Mouse (Mus musculus): ENCODE measurements around the gene Olfr910. TPM values are rescaled to one million over a fixed set of nuclear protein-coding genes. Genes with fewer than 3 reads are reported as not detected.

Gene Olfr910
- polyA plus RNA-seq (2014; fragmentation: Nextera tagmentation; extraction: Ambion mirVana) = not detected in 2 replicates

DNA sequence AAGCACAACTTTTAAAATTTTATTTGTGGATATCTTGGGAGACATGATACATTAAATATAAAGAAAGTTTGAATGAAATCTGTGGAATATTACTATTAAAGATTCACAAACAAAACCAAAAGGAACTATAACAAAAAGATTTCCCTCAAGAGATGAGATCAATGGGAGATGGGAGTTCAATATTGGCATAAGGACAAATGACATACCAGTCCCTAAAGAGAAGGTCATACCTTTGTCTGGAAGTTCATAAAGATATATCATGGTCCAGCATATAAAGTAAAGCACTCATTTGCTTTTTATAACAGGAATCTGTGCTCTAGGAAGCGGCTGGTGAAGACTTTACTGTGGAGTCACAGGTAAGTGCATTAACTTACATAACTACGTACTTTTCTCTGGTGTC lies at the start of gene Olfr910:
TSS of gene Olfr910 (plus strand) at position 301 of the 400 bp plus-strand sequence.
- H3K27ac ChIP-seq (ENCODE audit: low read depth, low read length) = no peak within 1 kb of the TSS
- 96% methylated on average over 2 of the region's 2 CpGs for WGBS

DNA sequence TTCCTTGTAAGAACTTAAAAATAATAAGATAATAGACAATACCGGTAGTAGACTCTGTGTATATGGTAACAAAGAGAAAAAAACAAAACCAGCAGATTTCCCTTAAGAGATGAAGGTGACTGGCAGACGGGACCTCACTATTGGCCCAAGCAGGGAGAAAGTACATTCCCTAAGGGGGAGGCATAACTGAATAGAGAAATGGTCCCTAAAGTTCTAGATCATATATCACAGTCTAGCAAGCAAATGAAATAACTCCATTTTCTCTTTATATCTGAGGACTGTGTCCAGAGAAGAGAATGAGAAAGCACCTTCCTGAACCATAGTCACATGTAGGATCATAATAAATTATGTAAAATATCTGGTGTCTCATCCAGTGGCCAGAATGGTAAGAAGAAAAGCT lies 42.1 kb upstream of the Olfr910 start, which contains the start of gene Olfr907:
TSS of gene Olfr907 (plus strand) at position 301 of the 400 bp plus-strand sequence.
- H3K27ac ChIP-seq (ENCODE audit: low read depth, low read length) = no peak within 1 kb of the TSS
- H3K4me1 ChIP-seq (ENCODE audit: control insufficient read depth, insufficient read depth, low read length) = no peaks in the 10 kb centered on the region
- WGBS = 83% methylated on average over 2 of the region's 2 CpGs
- H3K4me3 ChIP-seq (ENCODE audit: low read depth, low read length) = no peak within 1 kb of the TSS
- no peaks in the 10 kb centered on the region for H3K36me3 ChIP-seq (ENCODE audit: control insufficient read depth, insufficient read depth, low read length)
- H3K4me2 ChIP-seq (ENCODE audit: low read depth, low read length) = no peak within 1 kb of the TSS
- H3K9ac ChIP-seq (replicated peaks; ENCODE audit: low read depth, low read length) = no peak within 1 kb of the TSS
- H3K9me3 ChIP-seq (ENCODE audit: control insufficient read depth, low read length) = no peaks in the 10 kb centered on the region
- H3K27me3 ChIP-seq (ENCODE audit: control insufficient read depth, insufficient read depth, low read length) = no peaks in the 10 kb centered on the region
- ATAC-seq (ENCODE audit: low read depth) = no peak

More for the DNA sequence above, at the start of gene Olfr910:
- Histone ChIP-seq H3K4me2 (ENCODE audit: low read depth, low read length) (no peak within 1 kb of the TSS), H3K4me1 (ENCODE audit: control insufficient read depth, insufficient read depth, low read length) (no peaks in the 10 kb centered on the region), H3K9ac (replicated peaks; ENCODE audit: low read depth, low read length) (no peak within 1 kb of the TSS), H3K36me3 (ENCODE audit: control insufficient read depth, insufficient read depth, low read length) (no peaks in the 10 kb centered on the region), H3K9me3 (ENCODE audit: control insufficient read depth, low read length) (no peaks in the 10 kb centered on the region), H3K27me3 (ENCODE audit: control insufficient read depth, insufficient read depth, low read length) (no peaks in the 10 kb centered on the region), H3K4me3 (ENCODE audit: low read depth, low read length) (no peak within 1 kb of the TSS)
- ATAC-seq (ENCODE audit: low read depth) = no peak

DNA sequence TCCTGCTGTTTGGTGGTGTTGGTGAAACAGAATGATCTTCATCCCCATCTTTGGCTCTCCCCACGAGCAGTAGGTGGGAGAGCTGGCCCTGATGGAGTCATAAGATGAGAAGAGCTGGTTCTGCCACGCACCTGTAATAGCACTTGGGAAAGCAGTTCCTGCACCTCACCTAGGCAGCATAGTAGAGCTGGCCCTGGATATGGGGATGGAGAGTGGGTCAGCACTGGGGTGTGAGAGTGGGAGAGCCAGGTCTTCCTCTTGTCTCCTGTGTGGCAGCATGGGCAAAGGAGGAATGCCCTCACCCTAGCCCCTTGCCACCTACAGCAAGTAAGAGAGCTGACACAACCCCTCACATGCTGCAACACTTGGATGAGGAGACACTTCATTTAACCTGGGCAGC lies 25.3 kb upstream of the Olfr910 start:
- H3K4me1 ChIP-seq (ENCODE audit: control insufficient read depth, insufficient read depth, low read length) = no peaks in the 10 kb centered on the region
- H3K4me3 ChIP-seq (ENCODE audit: low read depth, low read length) = no peak overlapping the region
- no peaks in the 10 kb centered on the region for H3K36me3 ChIP-seq (ENCODE audit: control insufficient read depth, insufficient read depth, low read length)
- no peaks in the 10 kb centered on the region for H3K9me3 ChIP-seq (ENCODE audit: control insufficient read depth, low read length)
- 77% methylated on average over 2 of the region's 2 CpGs for WGBS
- no peak for ATAC-seq (ENCODE audit: low read depth)
- no peak overlapping the region for H3K27ac ChIP-seq (ENCODE audit: low read depth, low read length)
- no peaks in the 10 kb centered on the region for H3K27me3 ChIP-seq (ENCODE audit: control insufficient read depth, insufficient read depth, low read length)
- H3K4me2 ChIP-seq (ENCODE audit: low read depth, low read length) = no peak overlapping the region
- no peak overlapping the region for H3K9ac ChIP-seq (replicated peaks; ENCODE audit: low read depth, low read length)

DNA sequence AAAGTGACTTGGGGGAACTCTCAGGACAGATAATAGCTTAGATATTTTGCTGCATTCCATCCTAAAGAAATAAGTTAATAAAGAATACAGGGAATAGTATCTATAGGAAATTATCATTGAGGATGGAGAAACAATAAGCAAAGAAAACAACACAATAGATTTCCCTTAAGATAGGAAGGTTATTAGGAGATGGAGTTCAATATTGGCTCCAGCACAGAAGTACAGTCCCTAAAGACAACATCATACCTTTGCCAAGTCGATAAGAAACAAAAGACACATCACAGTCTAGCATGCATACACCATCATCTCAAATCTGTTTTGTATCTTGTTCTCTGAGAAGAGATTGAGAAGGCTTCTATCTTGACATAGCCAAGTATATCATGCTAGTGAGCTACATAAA lies 16.4 kb upstream of the Olfr910 start, which contains the start of gene Olfr911-ps1:
TSS of gene Olfr911-ps1 (plus strand) at position 301 of the 400 bp plus-strand sequence.
- H3K27ac ChIP-seq (ENCODE audit: low read depth, low read length) = no peak within 1 kb of the TSS
- no peaks in the 10 kb centered on the region for H3K4me1 ChIP-seq (ENCODE audit: control insufficient read depth, insufficient read depth, low read length)
- WGBS = 85% methylated on average over 1 of the region's 1 CpGs
- no peak within 1 kb of the TSS for H3K4me2 ChIP-seq (ENCODE audit: low read depth, low read length)
- no peaks in the 10 kb centered on the region for H3K36me3 ChIP-seq (ENCODE audit: control insufficient read depth, insufficient read depth, low read length)
- no peak within 1 kb of the TSS for H3K4me3 ChIP-seq (ENCODE audit: low read depth, low read length)
- no peaks in the 10 kb centered on the region for H3K27me3 ChIP-seq (ENCODE audit: control insufficient read depth, insufficient read depth, low read length)
- no peak for ATAC-seq (ENCODE audit: low read depth)
- H3K9me3 ChIP-seq (ENCODE audit: control insufficient read depth, low read length) = no peaks in the 10 kb centered on the region
- no peak within 1 kb of the TSS for H3K9ac ChIP-seq (replicated peaks; ENCODE audit: low read depth, low read length)

DNA sequence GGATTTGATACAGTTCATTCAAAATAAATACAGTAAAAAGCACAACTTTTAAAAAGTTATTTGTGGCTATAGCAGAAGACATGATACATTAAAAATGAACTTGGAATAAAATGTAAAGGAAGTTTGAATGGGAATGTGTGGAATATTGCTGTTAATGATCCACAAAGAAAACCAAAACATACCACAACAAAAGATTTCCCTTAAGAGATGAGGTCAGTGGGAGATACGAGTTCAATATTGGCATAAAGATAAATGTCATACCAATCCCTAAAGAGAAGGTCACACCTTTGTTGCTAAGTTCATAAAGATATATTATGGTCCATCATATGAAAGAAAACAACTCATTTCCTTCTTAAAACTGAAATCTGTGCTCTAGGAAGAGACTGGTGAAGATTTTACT lies 42.2 kb downstream of the Olfr910 start, which contains the start of gene Olfr912:
TSS of gene Olfr912 (plus strand) at position 301 of the 400 bp plus-strand sequence.
- no peaks in the 10 kb centered on the region for H3K4me1 ChIP-seq (ENCODE audit: control insufficient read depth, insufficient read depth, low read length)
- no peak within 1 kb of the TSS for H3K4me3 ChIP-seq (ENCODE audit: low read depth, low read length)
- no peak within 1 kb of the TSS for H3K9ac ChIP-seq (replicated peaks; ENCODE audit: low read depth, low read length)
- H3K36me3 ChIP-seq (ENCODE audit: control insufficient read depth, insufficient read depth, low read length) = no peaks in the 10 kb centered on the region
- WGBS = 84% methylated on average over 1 of the region's 1 CpGs
- no peak for ATAC-seq (ENCODE audit: low read depth)
- H3K27ac ChIP-seq (ENCODE audit: low read depth, low read length) = no peak within 1 kb of the TSS
- H3K4me2 ChIP-seq (ENCODE audit: low read depth, low read length) = no peak within 1 kb of the TSS
- H3K27me3 ChIP-seq (ENCODE audit: control insufficient read depth, insufficient read depth, low read length) = no peaks in the 10 kb centered on the region
- no peaks in the 10 kb centered on the region for H3K9me3 ChIP-seq (ENCODE audit: control insufficient read depth, low read length)

Other genes starting within 250 kb of the Olfr910 start
- gene Olfr896-ps1, start 246.7 kb upstream of the Olfr910 start, polyA plus RNA-seq (2014; fragmentation: Nextera tagmentation; extraction: Ambion mirVana) = not detected in 2 replicates
- not detected in 2 replicates for gene Olfr25, start 208.8 kb upstream of the Olfr910 start, polyA plus RNA-seq (2014; fragmentation: Nextera tagmentation; extraction: Ambion mirVana)
- not detected in 2 replicates for gene Olfr898, start 189.4 kb upstream of the Olfr910 start, polyA plus RNA-seq (2014; fragmentation: Nextera tagmentation; extraction: Ambion mirVana)
- gene Olfr250, start 171.0 kb upstream of the Olfr910 start, polyA plus RNA-seq (2014; fragmentation: Nextera tagmentation; extraction: Ambion mirVana) = not detected in 2 replicates
- gene Olfr251, start 160.8 kb upstream of the Olfr910 start, polyA plus RNA-seq (2014; fragmentation: Nextera tagmentation; extraction: Ambion mirVana) = not detected in 2 replicates
- gene Olfr147, start 136.2 kb upstream of the Olfr910 start, polyA plus RNA-seq (2014; fragmentation: Nextera tagmentation; extraction: Ambion mirVana) = not detected in 2 replicates
- gene Olfr901, start 108.4 kb upstream of the Olfr910 start, polyA plus RNA-seq (2014; fragmentation: Nextera tagmentation; extraction: Ambion mirVana) = not detected in 2 replicates
- not detected in 2 replicates for gene Olfr902, start 90.2 kb upstream of the Olfr910 start, polyA plus RNA-seq (2014; fragmentation: Nextera tagmentation; extraction: Ambion mirVana)
- not detected in 2 replicates for gene Olfr904, start 74.7 kb upstream of the Olfr910 start, polyA plus RNA-seq (2014; fragmentation: Nextera tagmentation; extraction: Ambion mirVana)
- gene Olfr905, start 66.7 kb upstream of the Olfr910 start, polyA plus RNA-seq (2014; fragmentation: Nextera tagmentation; extraction: Ambion mirVana) = not detected in 2 replicates
- gene Olfr906, start 50.8 kb upstream of the Olfr910 start, polyA plus RNA-seq (2014; fragmentation: Nextera tagmentation; extraction: Ambion mirVana) = not detected in 2 replicates
- gene Olfr907, start 42.0 kb upstream of the Olfr910 start, polyA plus RNA-seq (2014; fragmentation: Nextera tagmentation; extraction: Ambion mirVana) = not detected in 2 replicates
- not detected in 2 replicates for gene Olfr911-ps1, start 16.3 kb upstream of the Olfr910 start, polyA plus RNA-seq (2014; fragmentation: Nextera tagmentation; extraction: Ambion mirVana)
- gene Olfr912, start 42.3 kb downstream of the Olfr910 start, polyA plus RNA-seq (2014; fragmentation: Nextera tagmentation; extraction: Ambion mirVana) = not detected in 2 replicates
- not detected in 2 replicates for gene Olfr913, start 54.9 kb downstream of the Olfr910 start, polyA plus RNA-seq (2014; fragmentation: Nextera tagmentation; extraction: Ambion mirVana)
- gene Olfr914, start 67.3 kb downstream of the Olfr910 start, polyA plus RNA-seq (2014; fragmentation: Nextera tagmentation; extraction: Ambion mirVana) = not detected in 2 replicates
- not detected in 2 replicates for gene Olfr916, start 122.0 kb downstream of the Olfr910 start, polyA plus RNA-seq (2014; fragmentation: Nextera tagmentation; extraction: Ambion mirVana)
- not detected in 2 replicates for gene Olfr917, start 128.0 kb downstream of the Olfr910 start, polyA plus RNA-seq (2014; fragmentation: Nextera tagmentation; extraction: Ambion mirVana)
- gene Olfr918, start 136.8 kb downstream of the Olfr910 start, polyA plus RNA-seq (2014; fragmentation: Nextera tagmentation; extraction: Ambion mirVana) = not detected in 2 replicates
- gene Olfr919, start 165.8 kb downstream of the Olfr910 start, polyA plus RNA-seq (2014; fragmentation: Nextera tagmentation; extraction: Ambion mirVana) = not detected in 2 replicates
- gene Vwa5a, start 180.4 kb downstream of the Olfr910 start, polyA plus RNA-seq (2014; fragmentation: Nextera tagmentation; extraction: Ambion mirVana) = 7.0 and 10.8 TPM in 2 replicates
- 0.06 TPM in 1 of 2 replicates, not detected in the other for gene Olfr920, start 214.4 kb downstream of the Olfr910 start, polyA plus RNA-seq (2014; fragmentation: Nextera tagmentation; extraction: Ambion mirVana)
- gene Olfr921, start 235.2 kb downstream of the Olfr910 start, polyA plus RNA-seq (2014; fragmentation: Nextera tagmentation; extraction: Ambion mirVana) = not detected in 2 replicates